Mouse (Mus musculus): ENCODE data around the gene Rffl. TPM values are rescaled to one million over a fixed set of nuclear protein-coding genes. Genes with fewer than 3 reads are reported as not detected.

Rffl gene
- 1 to 10 TPM; 6.3 to 7.4 TPM for total RNA-seq (2021)
- long read RNA-seq, experiment 1, partial matches to known transcripts = 3 of 21 reads
- long read RNA-seq, experiment 1, other reads (novel, unspliced or antisense) = 17 of 21 reads
- long read RNA-seq, experiment 2, partial matches to known transcripts = 8 of 19 reads
- long read RNA-seq, experiment 2, other reads (novel, unspliced or antisense) = 7 of 19 reads

DNA sequence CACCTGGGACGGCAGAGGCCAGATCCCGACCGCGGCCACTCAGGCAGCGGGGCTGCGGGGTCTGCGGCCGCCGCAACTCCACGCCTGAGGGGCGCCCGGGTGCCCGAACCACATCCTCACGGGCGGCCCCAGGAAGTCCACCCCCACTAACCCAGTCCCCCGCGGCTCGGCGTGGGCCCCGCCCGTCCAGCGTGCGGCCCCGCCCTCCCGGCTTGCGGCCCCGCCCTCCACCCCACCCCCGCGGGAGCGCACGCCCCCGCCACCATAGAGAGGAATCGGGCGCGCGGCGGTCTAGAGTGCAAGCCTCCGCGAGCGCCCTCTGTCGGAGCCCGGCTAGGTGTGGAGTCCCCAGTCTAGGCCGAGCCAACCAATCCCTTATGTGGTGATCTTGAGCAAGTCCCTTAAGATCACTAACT lies at the start of gene Rffl:
Rffl (minus strand) TSS at position 180 of the 416 bp plus-strand sequence.
- peak; percentile 93 for DNase-seq (ENCODE audit: low spot score)

DNA sequence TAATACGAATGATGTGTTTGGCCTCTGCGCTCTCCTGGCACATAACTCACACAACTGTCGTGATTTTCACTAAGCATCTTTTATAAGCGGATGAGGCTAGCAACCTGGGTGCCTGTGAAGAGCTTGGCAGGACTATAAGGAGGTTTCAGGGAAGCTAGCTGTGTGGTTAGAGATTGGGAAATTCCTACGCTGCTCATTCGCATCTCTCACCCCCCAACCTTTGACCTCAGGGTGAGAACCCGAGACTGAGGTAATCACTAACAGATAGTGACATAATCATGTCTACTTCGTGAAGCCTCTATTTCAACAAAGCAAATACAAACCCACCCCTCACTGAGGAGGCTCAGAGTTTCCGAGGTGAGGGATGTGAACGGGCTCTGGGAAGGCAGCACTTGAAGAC lies 49.8 kb upstream of the Rffl start:
- DNase-seq (ENCODE audit: low spot score) = no peak

DNA sequence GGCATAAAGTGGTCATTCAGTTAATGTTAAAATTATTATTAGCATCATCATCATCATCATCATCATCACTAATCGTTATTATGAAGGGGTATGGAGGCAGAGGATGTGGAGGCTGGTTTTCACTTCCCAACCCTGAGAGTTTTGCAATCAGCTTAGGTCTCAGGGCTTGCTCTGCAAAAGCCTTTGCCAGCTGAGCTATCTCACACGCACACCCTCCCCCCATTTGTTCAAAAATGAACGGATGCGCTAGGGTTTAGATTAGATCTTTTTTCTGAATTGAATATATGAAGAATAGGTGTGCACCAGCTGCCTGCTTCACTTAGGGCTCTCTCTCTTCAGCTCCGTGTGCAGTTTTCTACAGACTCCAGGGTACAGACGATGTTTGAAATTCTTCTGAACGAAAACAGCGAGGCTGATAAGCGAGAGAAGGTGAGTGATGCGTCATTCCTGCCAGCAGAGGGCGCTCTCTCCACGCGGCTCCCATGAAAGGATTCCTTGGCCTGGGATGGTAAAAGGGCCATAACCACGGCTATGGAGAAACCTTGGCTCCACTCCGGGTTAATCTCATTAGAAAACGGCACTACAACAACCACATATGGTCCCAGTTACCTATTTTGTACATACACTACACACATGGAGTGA lies 43.8 kb upstream of the Rffl start:
- peak; percentile 77 for DNase-seq (ENCODE audit: low spot score)

DNA sequence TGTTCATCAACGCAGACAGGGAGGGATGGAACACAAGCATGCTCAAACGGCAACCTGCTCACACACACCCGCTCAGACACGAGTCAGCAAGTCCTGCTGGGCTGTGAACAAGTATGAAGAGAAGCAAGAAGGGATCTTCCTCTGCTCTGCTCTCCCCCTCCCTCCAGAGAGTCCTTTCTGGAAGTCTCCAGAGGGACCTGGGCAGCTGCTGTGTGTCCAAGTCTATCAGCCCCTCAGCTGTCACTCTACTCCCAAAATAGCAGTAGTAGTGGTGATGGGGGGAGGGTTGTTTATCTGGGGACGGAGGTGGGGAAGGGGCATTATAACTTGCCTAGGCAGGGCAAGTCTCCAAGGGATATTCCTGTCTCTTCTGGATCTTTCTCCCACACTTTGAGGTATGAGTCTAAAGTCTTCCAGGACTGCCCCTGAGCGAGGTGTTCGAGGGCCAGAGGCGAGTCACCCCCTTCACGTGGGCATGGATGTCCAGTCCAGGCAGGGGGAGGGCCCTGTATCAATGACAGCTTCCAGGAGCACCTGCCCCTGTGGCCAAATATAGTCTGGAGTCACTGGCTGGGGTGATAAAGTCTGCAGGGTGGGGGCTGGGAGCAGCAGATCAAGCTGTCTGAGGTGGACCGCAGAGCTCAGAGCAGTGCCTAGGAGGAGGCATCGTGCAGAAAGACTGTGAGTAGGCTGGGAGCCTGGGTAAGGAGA lies 39.8 kb upstream of the Rffl start:
- peak; percentile 90 for DNase-seq (ENCODE audit: low spot score)

DNA sequence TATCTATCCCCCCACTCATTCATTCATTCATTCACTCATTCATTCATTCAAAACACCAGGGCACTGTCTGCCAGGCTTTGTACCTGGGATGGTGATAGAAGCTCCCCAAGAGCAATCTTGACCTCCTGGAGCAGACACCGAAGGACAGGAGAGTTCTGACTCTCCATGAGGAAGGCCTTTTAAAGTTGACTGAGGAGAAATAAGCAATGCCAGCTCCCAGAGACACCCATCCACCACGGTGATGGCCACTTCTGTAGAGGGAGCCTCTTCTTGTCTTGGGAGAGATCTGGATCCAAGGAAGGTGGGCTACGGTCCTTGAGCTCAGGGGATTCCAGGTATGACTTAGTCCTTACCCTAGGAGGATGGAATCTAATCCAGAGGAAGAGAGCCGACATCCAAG lies 39.2 kb upstream of the Rffl start, which contains the start of gene Unc45b:
Unc45b (plus strand) TSS at position 301 of the 400 bp plus-strand sequence.
- no peak for DNase-seq (ENCODE audit: low spot score)

DNA sequence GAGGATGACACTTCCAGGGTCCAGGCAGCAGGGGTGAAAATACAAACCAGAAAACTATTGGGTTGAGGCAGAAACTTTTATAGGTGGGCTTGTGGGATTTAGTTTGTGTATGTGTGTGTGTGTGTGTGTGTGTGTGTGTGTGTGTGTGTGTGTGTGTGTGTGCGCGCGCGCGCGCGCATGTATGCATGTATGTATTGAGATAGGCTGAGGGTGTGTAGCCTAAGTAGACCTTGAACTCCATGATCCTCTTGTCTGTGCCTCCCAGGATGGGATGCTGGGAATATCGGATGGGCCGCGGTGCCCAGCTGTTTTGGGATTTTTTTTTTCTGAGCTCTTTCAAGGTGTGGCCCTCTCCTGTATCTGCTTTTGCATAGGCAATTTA lies 37.6 kb upstream of the Rffl start:
- DNase-seq (ENCODE audit: low spot score) = no peak

DNA sequence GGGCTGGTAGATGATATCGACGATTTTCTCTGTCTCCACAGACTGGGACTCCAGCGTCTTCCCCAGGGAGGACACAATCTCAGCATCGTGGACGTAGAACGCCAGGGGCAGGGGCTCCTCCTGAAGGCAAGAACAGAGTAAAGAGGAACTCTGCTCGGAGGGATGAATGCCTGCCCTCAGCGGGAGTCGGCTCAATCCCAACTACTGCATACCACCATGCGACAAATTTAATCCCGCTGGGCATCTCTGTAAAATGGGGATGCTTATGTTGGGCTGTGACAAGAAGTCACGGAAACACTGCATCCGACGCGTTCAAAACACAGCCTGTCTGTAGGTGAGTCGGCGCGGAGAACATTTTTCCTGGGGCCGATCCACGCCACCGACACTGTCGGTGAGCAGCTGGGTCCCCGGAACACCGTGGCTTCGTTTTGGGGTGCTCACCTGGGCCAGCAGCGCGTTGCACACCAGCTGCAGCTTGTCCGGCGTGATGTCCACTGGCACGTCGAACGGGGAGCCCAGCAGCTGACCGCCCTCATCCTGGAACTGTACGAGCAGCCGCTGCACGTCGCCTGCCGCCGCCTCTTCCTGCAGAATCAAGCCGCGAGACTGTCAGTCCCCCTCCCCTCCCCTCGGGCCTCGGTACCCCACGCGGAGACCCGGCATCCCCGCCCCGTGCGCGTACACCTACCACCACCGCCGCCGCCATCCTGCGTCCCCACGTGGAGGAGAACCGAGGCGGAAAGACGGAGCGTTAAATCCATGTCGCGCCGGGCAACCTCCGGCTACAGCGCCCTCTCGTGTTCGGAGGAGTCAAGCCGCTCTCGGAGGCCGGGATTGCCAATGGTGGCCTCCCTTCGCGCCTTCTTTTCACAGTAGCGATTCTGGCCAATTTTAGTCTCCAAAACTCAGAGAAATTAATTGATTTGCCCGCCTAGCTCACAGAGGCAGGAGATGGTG lies 36.9 kb upstream of the Rffl start, which contains the start of gene Nle1:
Nle1 (minus strand) TSS at position 761 of the 957 bp plus-strand sequence.
- DNase-seq (ENCODE audit: low spot score) = peak; percentile 94

DNA sequence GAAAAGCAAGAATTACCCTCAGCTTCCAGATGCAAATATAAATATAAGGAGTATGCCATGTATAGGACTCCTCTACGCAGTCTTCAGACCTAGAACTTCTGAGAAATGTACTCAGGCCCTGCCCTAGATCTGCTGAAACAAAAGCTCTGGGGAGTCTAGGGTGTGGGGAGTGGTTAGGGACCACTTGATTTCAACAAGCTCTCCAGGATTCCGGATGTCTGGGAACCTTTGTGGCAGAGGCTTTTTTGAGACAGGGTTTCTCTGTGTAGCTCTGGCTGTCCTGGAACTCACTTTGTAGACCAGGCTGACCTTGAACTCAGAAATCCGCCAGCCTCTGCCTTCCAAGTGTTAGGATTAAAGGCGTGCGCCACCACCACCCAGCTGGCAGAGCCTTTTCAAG lies 34.8 kb upstream of the Rffl start:
- no peak for DNase-seq (ENCODE audit: low spot score)

DNA sequence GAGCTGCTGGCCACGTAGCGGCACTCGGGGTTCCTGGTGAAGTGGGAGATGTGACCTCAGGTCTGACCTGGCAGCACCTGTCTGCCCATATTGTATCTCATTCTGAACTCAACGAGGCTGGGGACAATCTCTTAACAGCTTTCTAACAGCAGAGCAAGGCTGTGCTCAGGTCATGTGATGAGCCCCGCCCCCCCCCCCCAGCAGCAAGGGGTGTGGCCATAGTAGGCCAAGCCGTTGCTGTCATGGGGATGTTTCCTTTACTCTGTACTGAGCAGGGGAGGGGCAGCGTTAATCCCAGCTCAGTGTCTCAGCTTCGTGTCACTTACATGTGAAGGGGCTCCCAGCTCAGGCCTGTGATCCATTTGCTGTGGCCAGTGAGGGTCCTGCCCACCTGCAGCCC lies 33.9 kb upstream of the Rffl start:
- no peak for DNase-seq (ENCODE audit: low spot score)

DNA sequence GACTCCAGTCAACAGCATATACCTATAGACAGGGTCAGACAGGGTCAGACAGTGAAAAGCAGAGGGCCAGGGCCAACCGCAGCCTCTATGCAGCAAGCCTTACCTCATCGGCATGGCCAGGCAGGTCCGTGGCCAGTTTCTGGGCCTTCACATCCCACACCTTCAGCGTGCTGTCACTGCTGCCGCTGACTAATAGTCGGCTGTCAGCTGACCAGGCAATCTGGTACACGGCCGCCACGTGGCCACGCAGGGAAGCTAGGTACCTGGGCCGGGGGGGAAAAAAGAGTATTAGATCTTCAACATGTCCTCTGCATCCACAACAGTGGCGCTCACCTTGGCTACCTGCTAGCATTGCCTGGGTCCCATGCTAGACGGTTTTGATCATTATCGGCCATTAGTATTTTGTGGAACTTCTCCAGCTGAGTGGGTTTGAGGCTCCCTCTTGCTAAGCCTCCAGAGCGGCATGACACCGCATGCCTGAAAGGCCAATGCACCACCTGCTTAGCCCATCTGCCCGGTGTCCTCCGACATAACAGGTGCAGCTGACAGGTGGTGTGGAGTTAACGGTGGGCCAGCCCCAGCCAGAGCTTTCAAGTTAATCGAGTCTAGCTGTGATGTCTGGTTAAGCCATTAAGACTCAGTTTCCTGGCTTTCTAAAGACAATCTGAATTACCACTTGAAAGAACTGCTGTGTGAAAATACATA lies 30.7 kb upstream of the Rffl start:
- no peak for DNase-seq (ENCODE audit: low spot score)

DNA sequence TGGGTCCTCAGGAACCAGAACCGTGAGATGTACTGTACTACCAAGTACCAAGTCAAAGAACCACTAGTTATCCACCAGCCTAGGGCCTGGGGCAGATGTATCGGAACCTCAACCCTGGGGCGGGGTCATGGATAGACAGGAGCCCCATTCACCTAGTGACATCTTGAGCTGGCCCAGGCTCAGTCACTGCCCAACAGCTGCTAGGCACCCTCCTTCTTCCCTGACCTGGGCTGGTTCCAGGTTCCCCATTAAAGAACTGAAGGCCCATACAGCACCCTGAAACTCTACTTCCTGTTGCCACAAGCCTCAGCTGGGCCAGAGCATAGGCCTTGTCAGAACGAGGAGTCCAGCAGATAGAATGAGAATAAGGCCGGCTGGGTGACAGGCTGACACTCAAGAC lies 28.7 kb upstream of the Rffl start:
- no peak for DNase-seq (ENCODE audit: low spot score)

DNA sequence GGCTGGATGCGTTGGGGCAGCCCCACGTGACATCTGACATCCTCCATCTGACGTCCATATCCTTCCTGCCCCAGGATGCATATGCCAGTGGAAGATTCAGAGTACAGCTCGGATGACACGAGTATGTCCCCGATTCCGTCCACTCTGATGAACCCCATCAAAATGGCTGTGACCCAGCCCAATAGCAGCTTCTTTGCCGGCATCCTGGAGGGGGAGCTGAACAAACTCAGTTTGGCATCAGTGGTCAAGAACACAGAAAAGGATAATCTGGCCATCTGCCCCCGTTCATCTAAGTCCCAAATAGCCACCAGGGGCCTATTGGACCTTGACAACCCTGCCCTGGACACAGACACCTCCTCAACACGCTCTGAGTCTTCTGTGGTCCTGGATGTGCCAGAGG lies 26.5 kb upstream of the Rffl start:
- no peak for DNase-seq (ENCODE audit: low spot score)

DNA sequence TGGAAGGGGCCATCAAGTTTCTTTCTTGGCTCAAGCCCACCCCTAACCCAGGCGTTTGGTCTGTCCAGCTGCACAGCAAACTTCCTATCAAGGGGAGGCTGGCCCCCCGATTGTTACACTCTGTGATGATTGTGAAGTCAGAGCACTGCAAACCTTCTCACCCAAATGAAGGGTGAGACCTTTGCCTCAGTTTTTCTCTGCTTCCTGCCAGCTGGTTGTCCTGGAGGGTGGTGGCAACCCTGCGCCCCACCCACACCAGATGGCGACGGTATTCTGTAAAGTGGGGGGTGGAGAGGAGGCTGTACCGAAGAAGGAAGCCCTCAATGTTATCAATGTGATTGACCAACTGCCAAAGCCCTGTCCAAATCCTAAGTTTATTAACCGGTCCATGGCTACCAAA lies 20.9 kb upstream of the Rffl start, which contains the start of gene Fndc8:
Fndc8 (plus strand) TSS at position 189 of the 400 bp plus-strand sequence.
- no peak for DNase-seq (ENCODE audit: low spot score)

DNA sequence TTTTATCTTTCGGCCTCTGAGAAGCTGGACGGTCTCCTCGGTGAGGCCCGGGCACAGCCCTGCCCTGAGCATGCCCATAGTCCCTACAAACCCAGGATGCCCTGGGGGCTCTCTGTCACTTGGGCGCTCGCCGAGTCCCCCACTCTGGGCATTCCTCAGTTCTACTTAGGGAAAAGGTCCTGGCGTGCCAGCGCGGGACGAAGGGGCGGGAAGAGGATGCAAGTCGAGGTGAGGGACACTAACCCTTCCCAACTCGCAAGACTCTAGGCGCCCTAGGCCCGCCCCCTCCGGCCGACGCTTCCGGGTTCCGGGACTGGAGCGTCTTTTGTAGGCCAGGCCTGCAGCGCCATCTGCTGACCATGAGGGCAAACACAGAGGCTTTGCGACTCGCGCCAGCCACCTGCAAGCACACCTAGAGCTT lies 19.3 kb upstream of the Rffl start, which contains the start of gene Rad51d:
Rad51d (minus strand) TSS at position 273 of the 421 bp plus-strand sequence.
- peak; percentile 94 for DNase-seq (ENCODE audit: low spot score)

DNA sequence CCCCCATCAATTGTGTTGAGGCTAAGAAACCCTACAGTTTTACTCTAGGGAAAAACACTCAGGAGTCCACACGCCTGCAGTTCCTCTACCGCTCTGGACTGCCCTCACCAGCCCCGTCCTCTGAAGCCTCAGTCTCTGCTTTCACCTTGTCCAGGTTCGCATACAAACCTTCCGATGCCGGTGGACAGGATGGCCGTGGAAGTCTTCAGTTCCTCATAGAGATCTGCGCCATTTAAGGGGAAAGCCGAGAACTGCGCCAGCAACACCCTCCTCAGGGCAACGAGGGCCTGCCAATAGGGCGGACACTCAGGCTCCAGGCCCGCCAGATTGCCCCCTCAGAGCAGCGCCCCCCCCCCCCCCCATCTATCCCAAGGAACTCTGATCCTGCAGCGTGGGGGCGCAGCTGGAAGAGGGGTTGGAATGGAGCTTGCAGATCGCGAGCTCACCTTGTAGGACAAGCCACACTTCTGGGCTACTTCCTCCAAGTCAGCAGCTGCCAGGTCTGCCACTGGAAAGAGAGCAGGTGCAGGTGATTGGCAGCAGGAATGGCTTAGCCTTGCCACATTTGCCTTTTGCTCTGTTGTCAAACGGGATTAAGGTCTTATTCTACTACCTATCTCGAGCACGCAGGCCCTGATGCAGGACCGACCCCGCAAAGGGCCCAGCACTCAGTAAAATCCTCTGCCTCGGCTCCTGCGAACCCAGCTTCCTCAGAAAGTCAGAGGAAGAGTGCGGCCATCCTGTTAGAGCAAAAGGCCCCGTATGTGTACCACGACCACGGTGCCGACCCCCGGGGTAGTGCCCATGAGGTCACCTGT lies 18.7 kb upstream of the Rffl start:
- no peak for DNase-seq (ENCODE audit: low spot score)

DNA sequence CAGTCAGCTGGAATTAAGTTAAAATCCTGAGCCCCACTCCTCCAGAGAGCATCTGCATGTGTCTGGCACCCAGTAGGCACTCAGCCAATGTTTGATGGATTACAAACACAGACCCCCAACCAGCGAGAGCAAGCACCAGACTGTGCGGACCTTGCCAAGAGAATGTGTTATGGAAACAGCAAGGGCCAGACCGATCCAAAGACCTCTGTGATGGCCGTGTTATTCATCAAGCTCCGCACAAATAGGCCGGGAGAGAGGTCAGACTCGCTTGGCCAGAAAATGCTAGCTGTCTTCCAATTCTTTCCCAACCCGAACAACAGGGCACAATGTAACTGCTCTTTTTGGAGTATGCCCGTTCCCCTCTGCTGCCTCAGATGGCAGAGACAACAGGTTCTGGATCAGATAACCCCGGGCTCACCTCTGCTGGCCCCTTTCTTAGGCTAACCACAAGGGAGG lies 17.5 kb upstream of the Rffl start:
- no peak for DNase-seq (ENCODE audit: low spot score)

DNA sequence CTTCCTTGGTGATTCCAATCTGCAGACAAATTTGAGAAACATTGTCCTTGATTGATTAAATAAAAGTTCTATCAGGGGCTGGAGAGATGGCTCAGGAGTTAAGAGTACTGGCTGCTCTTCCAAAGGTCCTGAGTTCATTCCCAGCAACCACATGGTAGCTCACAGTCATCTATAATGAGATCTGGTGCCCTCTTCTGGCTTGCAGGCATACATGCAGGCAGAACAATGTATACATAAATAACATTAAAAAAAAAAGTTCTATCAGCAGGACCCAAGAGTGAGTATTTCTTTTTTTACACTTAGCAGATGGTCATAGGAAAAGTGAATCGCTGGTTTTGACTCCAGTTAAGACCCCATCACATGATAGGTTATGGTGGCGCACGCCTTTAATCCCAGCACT lies 15.5 kb upstream of the Rffl start:
- no peak for DNase-seq (ENCODE audit: low spot score)

DNA sequence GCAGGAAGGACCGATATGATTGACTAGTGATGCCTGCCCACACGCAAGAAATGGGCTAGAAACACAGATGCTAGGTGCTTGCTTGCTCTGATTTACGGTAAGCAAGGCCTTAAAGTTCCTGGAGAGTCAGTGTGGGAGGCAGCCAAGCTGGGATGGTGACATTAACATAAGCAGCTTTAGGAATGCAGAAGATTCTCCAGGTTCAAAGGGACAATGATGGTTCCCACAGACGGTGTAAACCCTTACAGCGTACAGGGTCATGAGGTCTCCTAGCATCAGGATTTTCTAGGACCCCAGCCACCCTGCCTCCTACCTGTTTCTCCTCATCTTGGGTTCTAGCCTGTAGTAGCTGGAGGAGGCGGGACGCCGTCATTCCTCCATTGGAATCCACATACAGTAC lies 12.2 kb upstream of the Rffl start:
- no peak for DNase-seq (ENCODE audit: low spot score)

DNA sequence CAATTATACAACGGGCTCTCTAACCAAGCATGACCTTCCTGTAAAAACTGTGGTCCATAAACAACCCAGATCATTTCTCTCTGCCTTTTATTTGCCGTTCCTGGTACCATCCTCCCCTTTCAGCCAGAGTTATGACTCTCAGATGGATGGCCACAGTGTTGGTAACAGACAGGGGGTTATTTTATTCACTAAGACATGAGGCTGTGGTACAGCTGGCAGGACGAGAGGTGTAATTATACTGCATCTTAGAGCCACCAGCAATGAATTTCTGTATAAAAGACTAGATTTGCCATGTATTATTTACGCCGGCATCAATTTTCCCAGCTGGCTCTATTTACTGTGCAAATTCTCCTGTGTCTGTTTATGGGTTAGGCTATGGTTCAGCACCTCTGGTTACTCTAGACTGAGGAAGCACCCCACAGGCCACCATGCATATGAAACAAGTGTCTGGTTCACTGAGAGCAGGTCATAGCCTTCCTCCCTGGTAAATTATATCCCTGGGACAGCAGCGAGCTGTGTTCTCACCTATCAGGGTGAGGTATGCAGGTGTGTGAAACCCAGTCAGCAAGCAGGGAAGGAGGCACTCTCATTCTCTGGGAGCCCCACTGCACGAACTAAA lies 6.8 kb upstream of the Rffl start:
- DNase-seq (ENCODE audit: low spot score) = no peak
